Mouse (Mus musculus) G1E (cell line): Measurements from ENCODE around the gene Plb1.

Experiments used
- CTCF ChIP-seq: IDR thresholded peaks from 2 replicates; pipeline ENCODE4 v1.5.1; 2012; ENCODE audit warnings: low read depth, low read length, inconsistent platforms, mixed read lengths
- GATA1 ChIP-seq: IDR thresholded peaks from 2 replicates; pipeline ENCODE4 v1.6.1; 2012; ENCODE audit warnings: borderline replicate concordance, low read length, inconsistent platforms, mixed read lengths
- POLR2AphosphoS5 ChIP-seq: IDR thresholded peaks from 2 replicates; pipeline ENCODE4 v1.6.1; 2012; ENCODE audit warnings: low read depth, low read length, inconsistent platforms; ENCODE audit not compliant: insufficient replicate concordance
- TAL1 ChIP-seq: conservative IDR thresholded peaks from 2 replicates; pipeline ENCODE4 v1.6.1; 2012; ENCODE audit warnings: low read depth, low read length, inconsistent platforms, mixed read lengths

DNA sequence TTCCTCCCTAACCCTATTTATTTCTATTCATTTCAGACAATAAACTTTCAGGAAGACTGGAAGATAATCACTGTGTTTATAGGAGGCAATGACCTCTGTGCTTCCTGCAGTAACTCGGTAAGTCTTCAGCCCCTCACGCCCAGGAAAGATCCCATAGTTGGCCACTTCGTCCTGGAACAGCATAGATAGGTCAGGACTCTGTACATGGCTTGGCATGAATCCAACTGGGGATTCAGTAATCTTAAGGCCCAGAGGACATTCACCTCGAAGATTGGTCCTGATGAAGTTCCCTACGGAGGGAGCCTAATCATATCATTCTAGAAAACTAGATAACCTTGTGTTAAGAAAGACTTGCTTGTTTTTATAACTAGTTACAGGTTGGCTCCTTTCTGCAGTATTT, 78.3 kb downstream of the Plb1 start:
- TF ChIP-seq CTCF (no peak), GATA1 (no peak), TAL1 (no peak), POLR2AphosphoS5 (no peak)
